Mouse (Mus musculus): ENCODE results near the gene Atp5d. TPM values are rescaled to one million over a fixed set of nuclear protein-coding genes. Genes with fewer than 3 reads are reported as not detected.
A peak's percentile ranks its signal among the peaks of the same experiment; 100 is the strongest.

The Atp5d gene
- total RNA-seq, 1 experiment from 2014 or later, result 34.4 TPM

- no peak for ATAC-seq (ENCODE audit: extremely low read depth, insufficient number of reproducible peaks, low FRiP score, poor library complexity, severe bottlenecking)
Observed at GRCm38 (mm10) chr10:80150226-80151210, 12.1 kb downstream of the Atp5d start.

GRCm38 (mm10) chr10:80151211-80152034 is 13.0 kb downstream of the Atp5d start:
- peak; percentile 13 for ATAC-seq (ENCODE audit: extremely low read depth, insufficient number of reproducible peaks, low FRiP score, poor library complexity, severe bottlenecking)

GRCm38 (mm10) chr10:80152071-80152872 is 13.8 kb downstream of the Atp5d start:
- ATAC-seq (ENCODE audit: extremely low read depth, insufficient number of reproducible peaks, low FRiP score, poor library complexity, severe bottlenecking), result no peak

GRCm38 (mm10) chr10:80152873-80153260 is 14.4 kb downstream of the Atp5d start:
- no peak for ATAC-seq (ENCODE audit: extremely low read depth, insufficient number of reproducible peaks, low FRiP score, poor library complexity, severe bottlenecking)

- ATAC-seq (ENCODE audit: extremely low read depth, insufficient number of reproducible peaks, low FRiP score, poor library complexity, severe bottlenecking), result no peak
Observed at GRCm38 (mm10) chr10:80153713-80154112, 15.3 kb downstream of the Atp5d start.

- no peak for ATAC-seq (ENCODE audit: extremely low read depth, insufficient number of reproducible peaks, low FRiP score, poor library complexity, severe bottlenecking)
Observed at GRCm38 (mm10) chr10:80154384-80154783, 16.0 kb downstream of the Atp5d start.

GRCm38 (mm10) chr10:80155277-80155676 is 16.8 kb downstream of the Atp5d start:
- no peak for ATAC-seq (ENCODE audit: extremely low read depth, insufficient number of reproducible peaks, low FRiP score, poor library complexity, severe bottlenecking)

- no peak for ATAC-seq (ENCODE audit: extremely low read depth, insufficient number of reproducible peaks, low FRiP score, poor library complexity, severe bottlenecking)
Observed at GRCm38 (mm10) chr10:80156002-80156751, 17.7 kb downstream of the Atp5d start.

- no peak for ATAC-seq (ENCODE audit: extremely low read depth, insufficient number of reproducible peaks, low FRiP score, poor library complexity, severe bottlenecking)
Observed at GRCm38 (mm10) chr10:80156752-80157053, 18.3 kb downstream of the Atp5d start.

- ATAC-seq (ENCODE audit: extremely low read depth, insufficient number of reproducible peaks, low FRiP score, poor library complexity, severe bottlenecking), result no peak
Observed at GRCm38 (mm10) chr10:80157141-80157929, 18.9 kb downstream of the Atp5d start.

- peak; percentile 10; the same call in 1 of the 2 replicates for ATAC-seq (ENCODE audit: extremely low read depth, insufficient number of reproducible peaks, low FRiP score, poor library complexity, severe bottlenecking)
Observed at GRCm38 (mm10) chr10:80158307-80158986, 20.0 kb downstream of the Atp5d start.

GRCm38 (mm10) chr10:80159021-80159560 is 20.7 kb downstream of the Atp5d start:
- no peak; the same call in 1 of the 2 replicates for ATAC-seq (ENCODE audit: extremely low read depth, insufficient number of reproducible peaks, low FRiP score, poor library complexity, severe bottlenecking)

GRCm38 (mm10) chr10:80159561-80160454 is 21.4 kb downstream of the Atp5d start:
- peak; percentile 71 for ATAC-seq (ENCODE audit: extremely low read depth, insufficient number of reproducible peaks, low FRiP score, poor library complexity, severe bottlenecking)

- no peak; the same call in 1 of the 2 replicates for ATAC-seq (ENCODE audit: extremely low read depth, insufficient number of reproducible peaks, low FRiP score, poor library complexity, severe bottlenecking)
Observed at GRCm38 (mm10) chr10:80160455-80161371, 22.3 kb downstream of the Atp5d start.
